Mouse (Mus musculus): ENCODE data around the gene Cenpv. TPM values are rescaled to one million over a fixed set of nuclear protein-coding genes. Genes with fewer than 3 reads are reported as not detected.

Cenpv gene
- total and polyA plus RNA-seq, 3 experiments: 149 to 2,878 (median 178) TPM

DNA sequence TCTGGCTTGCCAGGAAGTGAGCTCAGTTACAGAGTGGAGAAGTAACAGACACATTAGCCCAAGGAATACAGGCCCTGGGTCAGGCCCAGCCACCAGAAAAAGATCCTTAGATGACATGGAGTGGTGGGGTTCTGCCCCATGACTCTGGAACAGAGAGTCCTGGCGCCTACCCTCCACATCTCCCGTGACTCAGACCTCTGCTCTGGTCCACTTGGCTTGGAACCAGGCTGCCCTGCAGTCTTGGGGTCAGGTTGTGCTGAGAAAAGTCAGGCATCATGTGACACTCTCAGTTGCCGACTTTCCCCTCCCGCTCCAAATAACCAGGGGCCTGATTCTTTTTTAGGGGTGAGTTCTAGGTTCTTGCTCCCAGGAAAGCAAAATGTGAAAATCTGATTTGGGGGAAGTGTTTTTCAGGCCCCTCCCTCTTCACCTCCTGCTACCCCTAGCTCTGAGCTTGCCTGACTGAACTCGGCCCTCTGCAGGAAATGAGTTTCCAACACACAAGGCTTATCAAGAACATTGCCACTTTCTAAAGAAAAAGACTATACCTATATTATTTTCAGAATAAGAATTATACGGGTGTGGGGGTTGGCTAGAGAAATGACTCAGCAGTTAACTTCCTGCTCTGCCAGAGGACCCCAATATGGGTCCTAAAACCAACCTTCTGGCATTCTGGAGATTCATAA is 20.0 kb upstream of the Cenpv start:
- Histone ChIP-seq H3K27me3 (ENCODE audit: control insufficient read depth in 1 of 2, insufficient read depth in 2 of 2, low read length in 2 of 2) (no peaks in the 10 kb centered on the region), H3K27ac (ENCODE audit: control insufficient read depth, low read depth, low read length) (peak overlapping the region; percentile 36; the same call in 1 of the 2 replicates), H3K4me3 (ENCODE audit: control insufficient read depth in 1 of 2, insufficient read depth in 1 of 2, low read depth in 2 of 2, low read length in 2 of 2) (no peak overlapping the region), H3K9me3 (replicated peaks; ENCODE audit: insufficient read depth, low read length) (no peaks in the 10 kb centered on the region), H3K79me2 (ENCODE audit: control insufficient read depth, insufficient read depth, low read length, poor library complexity) (peaks cover 3% of the 10 kb centered on the region; the same call in 1 of the 2 replicates), H3K36me3 (ENCODE audit: control insufficient read depth in 1 of 2, insufficient read depth in 2 of 2, low read length in 2 of 2) (peaks cover under 1 to 17% of the 10 kb centered on the region in 2 experiments; a peak in 2 of 4 replicates), H3K9ac (ENCODE audit: control insufficient read depth, low read depth, low read length, poor library complexity, severe bottlenecking) (peak overlapping the region; percentile 42), H3K4me1 (ENCODE audit: control insufficient read depth in 1 of 2, insufficient read depth in 2 of 2, low read length in 2 of 2) (peaks cover 7 to 21% of the 10 kb centered on the region in 2 experiments; a peak in 3 of 4 replicates)
- DNase-seq (ENCODE audit: low read depth, low spot score): peak; percentile 65
- TF ChIP-seq EP300 (IDR thresholded peaks at IDR 0.05; ENCODE audit: low read depth in 1 of 2, low read length in 2 of 2) (peak; percentile 41 to 46; a peak in 2 of 4 replicates), USF1 (IDR thresholded peaks at IDR 0.05; ENCODE audit: low read depth, low read length) (peak; percentile 79), GABPA (IDR thresholded peaks at IDR 0.05; ENCODE audit: low read depth, low read length) (peak; percentile 66; the same call in 1 of the 2 replicates), SIN3A (IDR thresholded peaks at IDR 0.05; ENCODE audit: low read length) (0 out of 2 replicates have a peak, but pooled peaks have one; percentile 40), HCFC1 (IDR thresholded peaks at IDR 0.05; ENCODE audit: low read depth, low read length) (no peak), CTCF (IDR thresholded peaks at IDR 0.05 in 2 of 3, conservative IDR thresholded peaks at IDR 0.05 in 1 of 3; ENCODE audit: control insufficient read depth in 1 of 3, insufficient read depth in 1 of 3, low read depth in 2 of 3, low read length in 3 of 3, poor library complexity in 1 of 3, severe bottlenecking in 1 of 3) (no peak), MAFK (IDR thresholded peaks at IDR 0.05; ENCODE audit: borderline replicate concordance, low read depth, low read length) (peak; percentile 50; the same call in 1 of the 2 replicates), JUND (IDR thresholded peaks at IDR 0.05; ENCODE audit: low read depth, low read length) (no peak)

DNA sequence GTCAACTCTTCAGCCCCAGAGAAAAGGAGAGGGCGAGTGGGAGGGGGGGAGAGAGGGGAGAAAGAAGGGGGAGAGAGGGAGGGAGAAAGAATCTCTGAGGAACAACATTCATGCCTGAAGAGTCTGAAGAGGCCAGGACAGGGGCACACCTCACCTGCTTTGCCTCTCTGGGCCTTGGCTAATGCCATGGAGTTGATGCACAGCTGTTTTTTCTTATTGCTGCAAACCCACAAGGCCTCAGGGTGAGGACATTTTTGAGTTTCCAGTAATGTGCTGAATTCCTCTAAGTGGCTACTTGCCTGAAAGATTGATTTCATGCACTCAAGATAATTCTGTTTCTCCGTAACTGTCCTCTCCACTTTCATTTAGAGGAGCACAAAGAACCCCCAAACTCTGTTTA is 19.1 kb upstream of the Cenpv start:
- H3K4me3 ChIP-seq (ENCODE audit: control insufficient read depth in 1 of 2, insufficient read depth in 1 of 2, low read depth in 2 of 2, low read length in 2 of 2): no peak overlapping the region
- TF ChIP-seq RCOR1 (IDR thresholded peaks at IDR 0.05; ENCODE audit: low read depth, low read length): no peak
- no peak for TF ChIP-seq GATA1 (IDR thresholded peaks at IDR 0.05; ENCODE audit: low read depth, low read length)
- TF ChIP-seq RAD21 (IDR thresholded peaks at IDR 0.05; ENCODE audit: low read depth, low read length): no peak
- no peak for TF ChIP-seq ZNF384 (IDR thresholded peaks at IDR 0.05; ENCODE audit: low read depth, low read length)
- TF ChIP-seq CHD2 (IDR thresholded peaks at IDR 0.05; ENCODE audit: low read length): no peak
- TF ChIP-seq EP300 (IDR thresholded peaks at IDR 0.05; ENCODE audit: low read depth in 1 of 2, low read length in 2 of 2): no peak
- TF ChIP-seq ETS1 (IDR thresholded peaks at IDR 0.05; ENCODE audit: low read depth, low read length): no peak
- TF ChIP-seq E2F4 (IDR thresholded peaks at IDR 0.05; ENCODE audit: borderline replicate concordance, low read depth, low read length): no peak
- no peak for TF ChIP-seq TAL1 (IDR thresholded peaks at IDR 0.05; ENCODE audit: low read length)
- TF ChIP-seq POLR2AphosphoS2 (IDR thresholded peaks at IDR 0.05; ENCODE audit: low read length): no peak
- TF ChIP-seq NRF1 (IDR thresholded peaks at IDR 0.05; ENCODE audit: insufficient read depth, low read depth, low read length, poor library complexity, severe bottlenecking): no peak
- no peak for TF ChIP-seq NELFE (IDR thresholded peaks at IDR 0.05; ENCODE audit: low read depth, low read length)
- no peak for TF ChIP-seq MAZ (IDR thresholded peaks at IDR 0.05; ENCODE audit: low read depth, low read length)
- H3K4me1 ChIP-seq (ENCODE audit: control insufficient read depth in 1 of 2, insufficient read depth in 2 of 2, low read length in 2 of 2): peaks cover 7 to 22% of the 10 kb centered on the region in 2 experiments; a peak in 3 of 4 replicates
- peaks cover 12% of the 10 kb centered on the region for H3K79me2 ChIP-seq (ENCODE audit: control insufficient read depth, insufficient read depth, low read length, poor library complexity)
- no peak overlapping the region for H3K9ac ChIP-seq (ENCODE audit: control insufficient read depth, low read depth, low read length, poor library complexity, severe bottlenecking)
- H3K9me3 ChIP-seq (replicated peaks; ENCODE audit: insufficient read depth, low read length): no peaks in the 10 kb centered on the region
- H3K27me3 ChIP-seq (ENCODE audit: control insufficient read depth in 1 of 2, insufficient read depth in 2 of 2, low read length in 2 of 2): no peaks in the 10 kb centered on the region
- peaks cover 8 to 24% of the 10 kb centered on the region in 2 experiments for H3K36me3 ChIP-seq (ENCODE audit: control insufficient read depth in 1 of 2, insufficient read depth in 2 of 2, low read length in 2 of 2)
- H3K27ac ChIP-seq (ENCODE audit: control insufficient read depth, low read depth, low read length): no peak overlapping the region
- DNase-seq (ENCODE audit: low read depth, low spot score): no peak

Data from MEL (cell line).